Mouse (Mus musculus): Measurements from ENCODE around the gene Adamtsl1.

The Adamtsl1 gene

DNA sequence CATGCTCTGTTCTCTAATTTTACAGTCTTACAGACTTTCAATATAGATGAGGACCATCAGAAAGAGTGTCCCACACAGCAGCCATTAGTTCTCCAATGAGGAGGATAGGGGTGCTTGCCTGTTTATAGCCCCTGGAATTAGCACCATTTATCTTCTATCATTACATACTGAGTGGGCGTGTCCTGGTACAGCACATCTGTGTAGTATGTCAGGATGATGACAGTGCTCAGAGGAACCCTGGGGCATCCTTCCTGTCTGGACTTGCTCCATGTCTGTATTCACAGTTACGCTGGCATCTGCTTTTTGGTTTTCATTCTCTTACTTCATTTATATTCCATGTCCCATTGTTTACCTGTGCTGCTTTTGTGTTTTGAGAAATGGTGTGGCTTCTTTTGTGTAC, 304.5 kb downstream of the Adamtsl1 start:
- DNase-seq: no peak

DNA sequence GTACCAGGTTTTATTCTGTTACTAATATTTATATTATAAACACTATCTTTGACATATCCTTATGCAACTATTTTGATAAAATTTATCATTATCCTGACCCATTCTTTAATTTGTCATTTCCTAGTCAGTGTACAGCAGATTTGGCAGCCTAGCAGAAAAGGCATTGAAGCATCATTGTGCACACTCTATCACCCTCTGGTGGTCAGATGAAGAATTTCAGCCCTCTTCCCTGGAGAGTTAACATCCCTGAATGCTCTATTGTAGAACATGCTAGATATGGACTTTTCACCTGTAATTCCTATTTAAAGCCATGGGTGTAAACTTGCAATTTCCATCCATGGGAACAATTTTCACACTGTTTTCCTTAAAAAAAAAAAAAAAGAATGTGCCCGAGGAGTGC, 305.2 kb downstream of the Adamtsl1 start:
- DNase-seq: peak; percentile 66

DNA sequence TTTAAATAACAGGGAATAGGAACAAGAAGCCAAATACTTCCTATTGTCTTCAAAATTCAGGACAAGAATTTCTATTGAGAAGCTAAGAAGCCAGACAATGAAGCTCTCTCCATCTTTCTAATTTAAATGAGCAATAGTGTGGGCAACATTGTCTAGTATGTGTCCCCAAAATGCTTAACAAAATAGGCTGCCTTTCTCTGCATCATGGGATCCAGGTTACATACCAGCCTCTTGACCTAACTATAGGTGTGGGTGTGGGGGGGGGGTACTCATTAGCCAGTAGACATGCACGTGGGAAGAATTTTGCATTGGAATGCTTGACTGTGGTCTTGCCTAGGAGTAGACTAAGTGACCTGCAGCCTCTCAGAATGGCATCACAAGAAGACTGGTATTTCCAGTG, 305.9 kb downstream of the Adamtsl1 start:
- no peak for DNase-seq

DNA sequence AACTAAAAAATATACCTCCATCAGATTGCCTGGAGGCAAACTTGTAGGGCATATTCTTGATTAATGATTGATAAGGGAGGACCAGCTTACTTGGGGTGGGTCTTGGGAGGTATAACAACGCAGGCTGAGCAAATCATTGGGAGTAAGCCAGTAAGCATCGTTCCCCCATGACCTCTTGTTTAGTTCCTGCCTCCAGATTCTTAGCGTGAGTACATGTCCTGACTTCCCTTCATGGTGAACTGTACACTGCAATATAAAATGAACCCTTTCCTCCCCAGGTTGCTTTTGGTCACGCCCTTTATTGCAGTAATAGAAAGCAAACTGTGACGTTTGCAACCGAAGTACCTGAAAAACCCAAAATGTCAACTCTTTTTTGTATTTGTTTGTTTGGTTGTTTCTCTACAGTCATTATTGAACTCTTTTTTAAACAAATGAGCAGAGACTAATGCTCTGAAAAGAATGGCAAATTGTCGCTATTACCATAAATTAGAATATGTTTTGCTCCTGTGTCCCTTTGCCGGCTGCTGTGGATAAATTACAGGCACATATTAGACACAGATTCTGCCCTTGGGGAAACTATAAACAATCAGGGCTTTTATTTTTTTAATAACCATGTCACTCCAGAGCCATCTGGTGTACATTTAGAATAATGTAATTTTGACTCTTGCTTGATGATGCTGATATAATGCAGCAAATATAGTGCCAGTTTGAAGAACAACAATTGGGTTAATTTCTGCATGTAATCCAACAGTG, 310.2 kb downstream of the Adamtsl1 start:
- DNase-seq: no peak

DNA sequence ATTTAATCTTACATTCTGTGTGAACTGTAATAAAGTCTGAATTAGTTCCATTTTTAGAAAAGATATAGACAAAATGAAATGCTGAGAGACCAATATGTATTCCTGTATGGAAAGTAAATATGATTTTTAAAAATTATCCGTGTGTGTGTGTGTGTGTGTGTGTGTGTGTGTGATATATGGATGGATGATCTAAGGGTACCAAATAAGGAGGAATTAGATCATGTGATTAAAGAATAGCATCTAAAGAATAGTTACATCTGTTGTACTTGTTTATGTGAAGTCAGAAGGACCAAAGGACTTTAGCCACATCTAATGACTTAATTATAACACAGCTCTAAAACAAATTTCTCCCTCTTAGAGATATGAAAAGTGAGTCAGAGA, 310.7 kb downstream of the Adamtsl1 start:
- DNase-seq: no peak

DNA sequence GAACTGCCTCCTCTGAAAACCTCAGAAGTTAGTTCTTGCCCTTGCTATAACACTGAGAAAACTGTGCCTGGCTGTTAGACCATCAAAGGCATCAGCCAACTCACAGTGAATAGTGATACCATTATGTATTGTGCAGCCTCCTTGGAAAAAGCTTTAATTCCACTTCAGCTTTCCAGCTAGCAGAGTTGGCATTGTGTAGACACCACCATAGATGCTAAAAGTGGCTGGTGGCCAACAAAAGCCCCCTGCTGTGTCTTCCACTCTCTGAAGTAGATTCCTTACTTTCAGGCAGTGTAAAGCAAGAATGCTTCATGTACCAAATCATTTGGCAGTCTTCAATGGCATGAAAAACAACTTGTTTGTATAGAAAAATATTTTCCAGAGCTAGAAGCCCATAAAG, 323.1 kb downstream of the Adamtsl1 start:
- DNase-seq: no peak

DNA sequence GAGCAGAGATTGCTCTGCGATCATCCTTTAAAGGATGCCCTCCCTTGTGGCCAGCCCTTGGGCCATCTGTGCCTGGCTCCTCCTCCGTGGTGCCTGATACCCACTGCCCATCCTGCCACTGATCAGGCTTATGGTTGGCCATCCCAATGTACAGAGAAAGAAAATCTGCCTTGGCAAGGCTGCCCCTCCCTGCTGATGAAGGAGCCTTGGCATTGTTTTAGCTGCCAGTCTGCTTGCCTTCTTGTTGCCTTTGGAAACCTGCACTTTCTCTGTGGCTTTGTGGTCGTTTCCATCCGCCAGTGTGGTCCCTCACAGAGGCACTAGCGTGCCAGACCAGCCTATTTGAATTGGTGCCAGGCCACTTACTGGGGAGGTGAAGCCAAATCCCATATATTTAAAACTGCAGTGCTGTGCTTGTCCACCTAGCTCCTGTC, 323.6 kb downstream of the Adamtsl1 start:
- DNase-seq: no peak

DNA sequence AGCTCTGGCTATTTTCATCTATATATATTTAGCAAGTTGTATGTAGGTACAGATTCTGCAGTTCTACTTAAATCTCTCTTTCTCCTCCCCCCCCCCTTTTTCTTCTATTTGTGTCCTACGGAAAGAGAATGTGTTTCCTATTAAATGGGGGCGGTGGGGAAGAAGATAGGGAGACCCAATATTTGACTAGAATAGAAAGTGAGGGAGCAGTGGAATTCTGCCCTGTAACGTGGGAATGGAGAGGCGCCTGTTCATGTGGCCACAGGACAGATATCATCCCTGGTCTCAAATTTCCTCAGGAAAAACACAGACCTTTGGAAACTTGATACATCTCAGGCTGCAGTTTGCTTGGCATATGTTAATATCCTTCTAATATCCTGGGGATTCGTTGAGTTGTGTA, 324.1 kb downstream of the Adamtsl1 start:
- DNase-seq: no peak

DNA sequence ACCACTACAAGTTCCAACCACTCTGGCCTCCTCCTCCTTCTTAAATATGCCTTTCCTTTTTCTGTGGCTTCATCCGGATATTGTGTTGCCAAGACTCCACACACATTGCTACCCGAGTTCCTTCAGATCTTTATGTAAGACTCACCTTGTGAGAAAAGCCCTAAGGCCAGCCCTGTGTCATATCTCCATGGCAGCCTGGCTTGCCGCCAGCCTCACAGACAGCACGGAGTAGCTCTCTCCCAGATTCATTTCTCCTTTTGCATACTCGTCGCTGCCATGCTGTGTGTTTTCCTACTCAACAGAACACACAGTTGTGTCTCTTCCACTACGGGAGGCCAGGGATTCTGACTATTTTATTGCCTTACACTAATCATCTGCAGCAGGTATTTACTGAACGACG, 328.1 kb downstream of the Adamtsl1 start:
- no peak for DNase-seq

DNA sequence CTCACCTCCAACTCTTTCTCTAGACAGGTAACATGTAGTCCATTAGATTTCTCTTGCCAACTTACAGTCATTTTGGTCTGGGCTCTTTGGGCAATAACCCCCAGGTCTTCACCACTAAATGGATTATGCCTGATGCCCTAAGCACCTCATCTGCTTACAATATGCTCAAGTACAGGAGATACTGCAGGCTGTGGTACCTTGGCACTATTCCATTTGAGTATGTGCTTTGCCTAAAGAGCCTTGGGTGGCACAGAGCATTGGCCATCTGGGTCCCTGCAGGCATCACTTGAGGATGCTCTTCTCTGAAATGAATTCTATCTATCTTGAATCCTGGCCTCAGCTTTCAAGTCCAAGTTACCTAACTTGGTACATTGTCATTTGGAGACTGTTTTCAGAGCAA, 330.4 kb downstream of the Adamtsl1 start:
- DNase-seq: no peak

DNA sequence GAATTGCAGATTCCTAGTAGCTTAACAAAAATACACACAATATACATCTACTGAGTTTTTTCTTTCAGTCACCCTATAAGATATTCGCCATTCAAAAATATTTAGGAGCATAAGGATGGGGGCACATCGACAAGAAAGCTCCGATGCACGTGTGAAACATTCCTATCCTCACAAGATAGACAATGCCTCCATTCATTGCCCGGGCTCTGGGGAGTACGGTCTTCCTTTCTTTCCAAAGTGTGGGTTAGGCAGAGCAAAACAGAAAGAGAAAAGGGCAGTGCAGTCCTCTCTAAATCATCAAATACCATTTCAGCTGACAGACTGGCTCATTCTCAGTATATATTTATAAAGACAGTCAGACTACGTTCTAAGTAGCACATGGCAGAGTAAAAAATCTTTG, 332.0 kb downstream of the Adamtsl1 start:
- DNase-seq: no peak

DNA sequence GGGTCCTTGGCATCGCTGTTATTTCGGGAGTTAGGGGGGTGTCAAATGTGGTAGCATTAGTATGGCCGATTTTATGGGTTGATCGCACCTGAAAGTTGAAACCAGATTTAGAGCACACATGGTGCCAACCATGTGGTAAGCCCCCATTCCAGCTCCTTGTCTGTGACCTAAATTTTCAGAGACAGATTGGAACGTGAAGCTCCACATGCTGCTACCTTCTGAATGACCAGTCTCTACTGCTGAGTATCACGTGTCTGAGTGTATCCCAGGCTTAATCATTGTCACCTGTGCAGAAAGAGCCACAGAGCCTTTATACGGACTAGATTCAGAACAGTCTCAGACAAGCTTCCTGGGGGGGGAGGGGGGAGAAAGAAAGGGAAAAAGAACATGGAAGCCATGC, 339.4 kb downstream of the Adamtsl1 start:
- DNase-seq: no peak

DNA sequence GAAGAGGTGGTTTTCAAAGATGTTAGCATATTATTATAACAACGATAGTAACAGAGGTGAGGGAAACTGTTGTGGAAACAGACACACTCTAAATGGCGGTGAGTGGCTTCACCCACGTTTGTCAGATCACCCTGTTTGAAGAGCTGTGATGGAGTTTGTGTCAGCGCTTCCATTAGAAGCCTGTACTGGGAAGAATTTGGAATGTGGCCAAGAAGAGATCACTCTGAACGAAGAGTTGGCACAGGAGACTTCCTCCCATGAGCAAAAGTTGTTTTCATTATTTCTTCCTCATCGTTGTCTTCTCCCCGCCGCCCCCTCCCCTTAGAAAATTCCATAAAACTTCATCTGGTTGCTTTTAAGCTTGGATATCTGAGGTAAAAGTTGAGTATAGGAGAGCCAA, 340.5 kb downstream of the Adamtsl1 start:
- DNase-seq: peak; percentile 2

DNA sequence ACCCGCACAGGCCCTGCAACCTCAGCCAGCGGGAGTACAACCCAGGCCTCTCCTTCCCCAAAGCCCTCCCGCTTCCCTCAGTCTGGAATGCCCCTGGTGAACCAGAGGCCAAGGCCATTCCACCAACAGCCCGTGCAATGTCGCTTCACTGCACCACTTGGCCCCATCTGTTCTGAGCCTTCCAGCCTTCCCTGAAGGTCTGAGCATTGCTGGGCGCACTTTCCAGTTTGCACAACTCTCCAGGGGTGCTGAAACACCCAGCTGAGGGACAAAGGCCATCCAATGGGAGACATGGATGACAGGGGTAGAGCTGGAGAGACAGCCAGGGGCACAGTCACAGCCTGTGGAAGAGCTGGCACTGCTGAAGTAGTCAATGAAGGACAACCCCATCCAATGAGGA, 365.4 kb downstream of the Adamtsl1 start:
- no peak for DNase-seq

DNA sequence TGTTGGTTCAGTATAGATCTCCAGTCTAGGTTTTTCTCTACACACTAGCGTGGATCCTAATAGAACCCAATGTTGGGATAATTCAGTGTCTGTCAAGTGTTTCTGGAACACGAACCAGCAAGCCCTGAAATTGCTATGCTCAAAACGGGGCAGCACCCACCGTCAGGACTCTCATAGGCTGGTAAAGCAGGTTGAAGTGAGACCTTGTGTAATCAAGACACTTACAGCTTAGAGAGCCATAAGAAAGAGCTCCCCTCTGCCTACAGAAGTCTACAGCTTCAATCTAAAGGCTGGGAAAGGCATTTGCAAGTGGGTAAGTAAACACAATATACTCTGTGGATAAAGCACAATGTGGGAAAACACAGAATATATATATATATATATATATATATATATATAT, 367.3 kb downstream of the Adamtsl1 start:
- DNase-seq: no peak

DNA sequence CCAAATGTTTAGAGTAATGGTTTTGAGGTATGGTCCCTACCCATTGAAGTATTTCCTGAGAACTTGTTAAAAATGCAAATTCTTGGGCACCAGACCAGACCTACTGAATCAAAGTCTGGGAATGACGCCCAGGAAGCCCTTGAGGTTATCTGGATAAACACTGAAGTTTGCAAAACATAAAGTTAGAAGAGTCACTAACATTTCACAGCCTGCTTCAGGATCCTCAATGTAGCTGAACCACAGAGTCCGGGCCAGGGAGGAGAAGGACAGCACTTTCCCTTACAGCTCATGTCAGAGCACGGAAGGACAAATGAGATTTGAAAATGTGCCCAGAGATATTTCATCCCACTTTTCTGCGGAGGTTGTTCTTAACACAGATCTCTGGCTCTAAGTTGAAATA, 370.1 kb downstream of the Adamtsl1 start:
- peak; percentile 19 for DNase-seq

DNA sequence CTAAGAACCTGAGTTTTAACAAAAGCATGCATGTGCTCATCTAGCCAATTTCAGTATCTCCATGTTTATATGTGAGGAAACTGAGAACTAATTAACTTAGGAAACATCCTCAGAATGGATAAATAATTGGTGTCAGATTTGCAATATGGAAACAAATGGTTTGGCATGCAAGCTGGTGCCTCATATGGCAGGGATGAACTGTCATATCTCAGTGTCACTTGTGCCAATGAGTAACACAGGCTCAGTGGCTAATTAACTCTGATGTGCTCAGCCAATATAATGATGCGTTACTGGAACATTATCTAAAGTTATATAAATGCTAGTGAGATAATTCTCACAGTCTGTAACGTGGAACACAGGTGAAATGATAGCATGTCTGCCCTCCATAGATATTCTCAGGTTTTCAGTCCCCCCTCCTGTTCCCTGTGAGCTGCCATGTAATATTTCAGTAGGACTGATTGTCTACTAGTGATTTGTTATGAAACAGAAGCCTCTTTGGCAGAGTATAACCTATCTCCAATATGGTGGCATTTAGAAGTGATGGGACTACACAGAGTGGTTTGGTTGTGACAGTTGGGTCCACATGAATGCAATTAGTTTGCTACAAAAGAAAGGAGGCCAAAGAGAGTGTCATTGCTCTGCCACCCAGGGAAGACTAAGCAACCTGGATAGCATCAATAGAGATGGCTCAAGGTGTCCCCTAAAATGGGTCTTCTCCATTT, 376.1 kb downstream of the Adamtsl1 start:
- no peak for DNase-seq

DNA sequence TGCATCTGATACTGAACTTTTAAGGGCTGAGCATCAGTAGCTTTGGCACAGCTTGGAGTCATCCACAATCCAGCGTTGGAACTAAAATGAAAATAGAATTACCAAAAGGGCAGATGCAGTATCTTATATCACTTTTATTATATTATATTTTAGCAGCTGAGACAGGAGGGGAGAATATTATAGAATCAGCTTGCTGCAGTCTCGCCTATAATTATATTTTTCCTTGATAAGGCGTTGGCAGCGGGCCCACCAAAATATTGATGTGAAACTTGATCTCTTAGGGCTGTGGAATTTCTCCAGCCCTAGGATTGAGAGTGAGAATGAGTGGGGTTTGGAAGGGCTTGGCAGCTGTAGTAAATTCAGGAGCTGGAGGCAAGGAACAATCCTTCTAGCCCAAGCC, 387.3 kb downstream of the Adamtsl1 start:
- DNase-seq: peak; percentile 42

DNA sequence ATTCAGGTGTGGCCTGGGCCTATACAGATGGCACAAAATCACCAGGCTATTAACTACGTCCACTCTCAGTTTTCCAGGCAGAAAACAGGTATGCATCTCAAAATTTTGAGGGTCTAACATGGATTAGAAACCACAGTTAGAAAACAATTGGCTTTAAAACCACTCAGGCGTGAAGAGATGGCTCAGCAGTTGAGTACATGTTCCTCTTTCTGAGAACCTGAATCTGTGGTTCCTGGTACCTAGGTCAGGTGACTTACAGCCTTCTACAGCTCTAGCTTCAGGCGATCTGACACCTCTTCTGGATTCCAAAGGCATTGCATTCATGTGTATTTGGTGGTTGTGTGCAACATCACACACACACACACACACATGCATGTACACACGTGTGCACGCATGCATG, 390.2 kb downstream of the Adamtsl1 start:
- DNase-seq: no peak

DNA sequence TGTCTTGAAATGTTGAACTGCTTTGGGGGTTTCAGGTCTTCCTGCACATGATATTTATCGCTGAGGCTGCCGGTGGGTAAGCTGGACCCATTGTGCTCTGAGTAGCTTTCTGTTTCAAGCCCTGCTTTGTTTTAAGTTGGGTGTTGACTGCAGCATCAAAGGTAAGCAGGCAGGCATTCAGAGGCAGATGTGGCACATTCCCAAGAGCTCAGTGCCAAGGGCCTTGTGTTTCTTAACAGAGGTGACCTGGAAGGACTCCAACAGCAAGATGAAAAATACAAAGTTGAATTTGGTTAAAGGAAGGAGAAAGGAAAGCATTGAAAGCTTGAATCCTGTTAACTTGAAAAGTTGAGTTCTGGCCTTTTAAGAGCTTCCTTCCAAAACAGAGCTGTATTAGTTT, 402.1 kb downstream of the Adamtsl1 start:
- peak; percentile 39 for DNase-seq

DNA sequence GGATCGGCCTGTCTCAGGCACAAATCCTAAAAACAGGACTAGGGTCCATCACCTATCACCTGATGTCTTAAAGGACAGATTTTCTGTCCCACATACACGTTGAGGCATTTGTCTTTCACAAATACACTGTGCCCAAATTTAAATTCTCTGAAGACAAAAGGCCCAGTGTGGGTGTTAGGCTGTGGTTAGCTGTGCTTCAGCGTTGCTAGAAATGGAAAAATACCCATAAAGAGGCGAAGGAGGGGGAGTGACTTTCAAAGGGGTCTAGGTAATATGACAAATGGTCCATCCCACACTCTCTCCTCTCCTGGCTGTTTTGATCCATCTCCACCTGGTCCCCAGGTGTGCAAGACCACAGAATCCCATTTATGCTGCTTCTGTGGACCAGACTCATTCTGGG, 404.4 kb downstream of the Adamtsl1 start:
- no peak for DNase-seq

DNA sequence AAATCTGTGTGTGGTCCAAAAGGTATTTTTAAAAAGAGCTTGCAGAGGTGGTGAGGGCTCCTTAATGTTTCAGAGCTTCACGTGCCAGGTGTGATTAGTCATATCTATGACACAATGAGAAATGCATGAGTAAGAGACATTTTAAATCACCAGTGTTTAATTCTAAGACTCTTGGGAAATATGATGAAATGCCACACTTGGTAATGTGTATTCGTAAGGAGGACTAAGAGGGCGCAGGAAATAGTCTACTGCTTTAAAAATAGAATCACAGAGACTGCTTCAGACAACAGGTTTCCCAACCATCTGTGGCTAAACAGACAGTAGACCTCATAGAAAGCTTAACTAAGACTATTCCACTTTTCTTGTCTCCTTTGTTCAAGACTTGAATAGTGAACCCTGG, 406.5 kb downstream of the Adamtsl1 start:
- no peak for DNase-seq

DNA sequence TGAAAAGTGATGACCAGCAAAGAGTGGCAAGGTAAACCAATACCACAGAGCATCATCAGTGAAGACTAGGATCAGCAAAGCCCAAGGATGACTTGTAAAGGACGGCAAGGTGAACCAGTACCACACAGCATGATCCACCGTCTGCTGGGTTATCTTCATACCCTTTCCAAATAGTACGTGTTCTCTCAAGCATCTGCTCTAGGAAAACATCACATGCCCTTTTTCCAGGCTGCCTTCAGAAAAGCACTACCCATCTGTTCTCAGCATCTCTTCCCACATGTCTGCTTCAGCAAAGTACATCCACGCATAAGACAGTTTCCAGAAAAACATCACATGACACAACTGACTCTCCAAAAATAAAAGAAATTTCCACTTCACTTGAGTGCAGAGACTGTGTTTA, 408.8 kb downstream of the Adamtsl1 start:
- DNase-seq: no peak

DNA sequence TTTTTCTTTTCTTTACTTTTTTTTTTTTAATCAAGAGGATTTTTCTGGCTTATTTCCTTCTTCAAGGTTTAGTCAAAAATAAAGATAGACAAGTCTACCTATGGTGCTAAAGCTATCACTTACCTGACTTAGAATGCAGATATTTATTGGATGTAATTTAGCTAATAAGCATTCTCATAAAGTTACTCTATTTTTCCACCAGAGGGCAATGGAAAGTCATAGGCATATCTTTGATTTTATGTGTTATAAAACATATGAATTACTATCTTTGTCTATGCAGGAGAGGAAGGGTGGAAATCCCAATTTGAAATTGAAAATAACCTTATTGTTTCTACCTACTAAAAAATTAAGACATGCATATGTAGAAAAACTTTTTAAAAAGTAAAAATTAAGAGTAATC, 418.2 kb downstream of the Adamtsl1 start:
- DNase-seq: no peak

DNA sequence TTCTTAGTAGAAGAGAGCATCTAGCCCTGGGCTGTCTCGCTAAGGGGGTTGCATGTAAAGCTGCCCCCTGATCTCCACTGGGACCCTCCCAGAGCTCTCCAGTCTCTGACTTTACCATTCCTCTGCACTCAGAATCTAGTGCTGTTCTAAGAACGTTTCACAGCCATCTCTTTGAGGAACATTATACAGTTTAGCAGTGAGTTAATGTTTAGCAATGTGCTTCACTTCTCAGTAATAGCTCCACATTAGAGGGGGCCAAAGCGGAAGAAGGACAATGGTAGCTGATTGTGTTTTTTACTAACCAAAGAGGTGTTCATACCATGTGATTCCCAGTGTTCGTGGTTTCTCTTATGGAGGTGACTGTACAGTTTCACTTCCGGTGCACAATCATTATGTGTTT, 425.5 kb downstream of the Adamtsl1 start:
- peak; percentile 13 for DNase-seq
